Mouse (Mus musculus) bone marrow macrophage, adult 2 months (primary cell): ENCODE measurements around the gene Nkd1.

Experiments
- CTCF ChIP-seq: IDR thresholded peaks from 2 replicates; pipeline ENCODE4 v1.5.1; 2012; ENCODE audit warnings: low read depth, mild to moderate bottlenecking, low read length, moderate library complexity
- POLR2A ChIP-seq: IDR thresholded peaks from 2 replicates; pipeline ENCODE4 v1.6.1; 2012; ENCODE audit warnings: mild to moderate bottlenecking, low read depth, low read length, borderline replicate concordance

DNA sequence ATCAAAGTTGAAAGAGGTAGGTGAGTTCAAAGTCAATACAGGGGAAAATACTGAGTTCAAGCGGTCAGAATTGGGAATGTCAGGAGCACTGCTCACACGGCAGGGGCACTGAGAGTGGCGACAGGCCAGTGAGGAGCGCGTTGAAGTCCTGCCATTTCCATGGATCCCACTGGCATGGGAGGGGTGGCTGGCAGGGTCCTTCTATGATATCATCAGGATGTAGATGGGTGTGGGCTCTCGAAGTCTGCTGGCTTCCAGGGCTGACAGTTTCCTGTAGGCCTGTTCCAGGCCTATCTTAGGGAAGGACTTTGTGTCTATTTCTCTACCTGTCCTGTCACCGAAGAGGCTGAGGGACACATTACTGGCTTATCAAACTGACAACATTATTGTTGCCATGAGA, 3.7 kb downstream of the Nkd1 start:
- TF ChIP-seq CTCF (no peak), POLR2A (no peak)
